Mouse (Mus musculus): ENCODE data around the gene Evpl.

The Evpl gene

DNA sequence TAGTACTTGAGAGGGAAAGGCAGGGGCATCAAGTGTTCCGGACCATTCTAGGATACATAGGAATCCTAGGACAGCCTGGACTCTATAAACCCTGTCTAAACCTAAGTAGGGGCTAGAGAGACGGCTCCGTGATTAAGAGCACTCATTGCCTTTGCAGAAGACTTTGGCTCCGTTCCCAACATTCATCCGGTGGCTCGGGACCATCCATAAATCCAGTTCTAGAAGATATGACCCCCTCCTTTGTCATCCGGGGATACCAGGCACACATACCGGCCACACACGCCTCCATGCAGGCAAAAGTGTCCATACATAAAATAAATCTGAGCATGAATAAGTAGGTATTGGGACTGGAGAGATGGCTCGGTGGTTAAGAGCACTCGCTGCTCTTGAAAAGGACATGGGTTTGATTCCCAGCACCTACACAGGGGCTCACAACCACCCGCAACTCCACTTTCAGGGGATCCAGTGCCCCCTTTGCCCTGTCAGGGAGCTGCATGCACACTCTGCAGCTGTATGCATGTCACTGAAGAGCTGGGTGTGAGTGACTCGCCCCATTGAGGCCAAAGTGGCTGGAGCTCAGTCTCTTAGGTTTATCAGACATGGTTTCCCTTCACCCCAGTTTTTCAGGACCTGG lies 23.9 kb downstream of the Evpl start:
- DNase-seq (ENCODE audit: low spot score) = no peak

GRCm38 (mm10) chr11:116212847-116213246 lies 25.0 kb downstream of the Evpl start:
- DNase-seq (ENCODE audit: low spot score) = no peak

DNA sequence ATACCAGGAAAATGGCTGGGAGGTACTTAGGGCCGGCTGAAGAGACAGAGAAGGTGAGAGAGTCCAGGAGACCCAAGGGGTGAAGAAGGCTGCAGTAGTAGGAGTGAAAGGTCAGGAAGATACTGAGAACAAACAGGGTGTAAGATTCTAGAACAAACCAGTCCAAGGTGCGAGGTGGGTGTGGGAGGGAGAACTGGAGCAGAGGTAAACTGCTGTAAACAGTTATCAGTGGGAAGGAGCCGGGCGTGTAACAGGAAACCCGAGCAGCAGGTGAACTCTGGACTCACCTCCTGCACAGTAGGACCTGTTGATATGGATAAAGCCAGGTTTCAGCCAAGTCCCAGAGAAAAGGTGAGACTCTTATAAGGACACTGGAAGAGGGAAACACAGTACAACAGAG lies 27.2 kb downstream of the Evpl start:
- DNase-seq (ENCODE audit: low spot score) = no peak

DNA sequence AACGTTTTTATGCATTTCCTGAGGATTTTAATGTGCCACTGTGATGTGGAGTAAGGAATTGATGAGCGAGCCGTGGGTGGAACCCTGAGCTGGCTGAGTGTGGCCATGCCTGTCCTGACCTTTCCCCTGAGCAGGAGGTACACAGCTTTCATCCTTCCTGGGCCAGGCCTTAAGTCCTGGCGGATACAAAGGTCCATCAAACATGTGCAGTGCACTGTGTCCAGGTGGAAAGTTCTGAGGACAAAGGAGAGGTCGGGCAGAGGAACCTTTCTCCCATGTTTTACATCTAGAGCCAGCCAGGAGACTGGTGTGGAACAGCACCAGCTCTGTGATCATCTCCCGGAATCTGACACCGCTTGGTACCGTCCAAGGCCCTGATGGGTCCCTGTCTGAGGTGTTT lies 28.6 kb downstream of the Evpl start:
- no peak for DNase-seq (ENCODE audit: low spot score)

GRCm38 (mm10) chr11:116208660-116209059 lies 29.2 kb downstream of the Evpl start:
- no peak for DNase-seq (ENCODE audit: low spot score)

- DNase-seq (ENCODE audit: low spot score) = no peak
Measured at GRCm38 (mm10) chr11:116206678-116207077, 31.2 kb downstream of the Evpl start.

- DNase-seq (ENCODE audit: low spot score) = no peak
Measured at GRCm38 (mm10) chr11:116203150-116203549, 34.7 kb downstream of the Evpl start.

- DNase-seq (ENCODE audit: low spot score) = no peak
Measured at GRCm38 (mm10) chr11:116201151-116201550, 36.7 kb downstream of the Evpl start.

GRCm38 (mm10) chr11:116198639-116199531 lies 39.0 kb downstream of the Evpl start, which contains the start of the genes Ten1 and Acox1:
Gene Ten1 (plus strand): TSS chr11:116198855.
Gene Acox1 (minus strand): TSS chr11:116199045.
- DNase-seq (ENCODE audit: low spot score) = peak; percentile 97

DNA sequence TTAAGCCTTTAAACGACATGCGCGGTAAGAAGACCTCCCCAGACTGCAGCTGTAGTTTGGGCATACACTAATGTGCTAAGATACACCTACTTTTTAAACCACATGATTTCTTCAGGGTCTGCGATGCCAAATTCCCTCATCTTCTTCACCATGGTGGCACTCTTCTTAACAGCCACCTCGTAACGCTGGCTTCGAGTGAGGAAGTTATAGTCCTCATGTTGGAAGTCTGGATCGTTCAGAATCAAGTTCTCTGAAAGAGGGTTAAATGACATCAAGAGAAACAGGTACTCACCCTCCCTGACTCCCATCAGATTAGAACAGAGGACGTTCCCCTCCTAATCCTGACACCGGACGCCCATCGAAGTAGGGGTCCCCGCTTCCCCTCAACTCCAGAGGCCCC lies 39.7 kb downstream of the Evpl start:
- no peak for DNase-seq (ENCODE audit: low spot score)

DNA sequence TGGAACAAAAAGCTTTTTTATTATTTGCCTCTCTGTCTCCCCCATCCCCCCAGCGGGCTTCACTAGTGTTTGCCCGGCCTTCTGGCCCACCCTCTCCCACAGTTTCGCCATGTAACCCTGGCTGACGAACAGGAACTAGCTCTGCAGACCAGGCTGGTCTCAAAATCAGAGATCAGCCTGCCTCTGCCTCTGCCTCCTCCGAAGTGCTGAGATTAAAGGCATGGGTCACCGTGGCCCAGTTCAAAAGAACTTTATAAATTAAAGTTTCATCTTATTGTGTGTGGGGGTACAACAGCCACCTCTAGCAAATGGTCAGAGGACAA lies 40.3 kb downstream of the Evpl start:
- no peak for DNase-seq (ENCODE audit: low spot score)

GRCm38 (mm10) chr11:116196866-116197583 lies 40.9 kb downstream of the Evpl start:
- DNase-seq (ENCODE audit: low spot score) = no peak

- DNase-seq (ENCODE audit: low spot score) = no peak
Measured at GRCm38 (mm10) chr11:116196336-116196735, 41.5 kb downstream of the Evpl start.

- no peak for DNase-seq (ENCODE audit: low spot score)
Measured at GRCm38 (mm10) chr11:116195252-116195651, 42.6 kb downstream of the Evpl start.

- no peak for DNase-seq (ENCODE audit: low spot score)
Measured at GRCm38 (mm10) chr11:116194619-116195018, 43.3 kb downstream of the Evpl start.

GRCm38 (mm10) chr11:116187226-116187930 lies 50.5 kb downstream of the Evpl start:
- no peak for DNase-seq (ENCODE audit: low spot score)

DNA sequence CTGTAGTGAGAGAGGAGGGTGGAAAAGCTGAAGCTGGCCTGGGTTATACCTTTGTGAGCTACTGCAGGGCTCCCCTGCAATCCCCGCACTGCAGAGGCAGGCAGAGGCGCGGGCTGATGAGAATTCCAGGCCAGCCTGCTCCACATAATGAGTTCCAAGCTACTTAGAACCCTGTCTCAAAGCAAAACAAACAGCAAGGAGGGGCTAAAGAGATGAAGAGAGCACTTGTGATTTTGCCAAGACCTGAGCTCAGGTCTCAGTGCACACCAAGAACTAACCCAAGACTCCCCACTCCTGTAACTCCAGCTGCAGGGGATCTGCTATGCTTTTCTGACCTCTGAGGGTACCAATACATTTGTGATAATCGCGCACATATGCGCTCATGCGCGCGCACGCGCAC lies 51.5 kb downstream of the Evpl start:
- DNase-seq (ENCODE audit: low spot score) = no peak

GRCm38 (mm10) chr11:116185836-116186235 lies 52.0 kb downstream of the Evpl start:
- no peak for DNase-seq (ENCODE audit: low spot score)

GRCm38 (mm10) chr11:116178411-116179121 lies 59.3 kb downstream of the Evpl start:
- DNase-seq (ENCODE audit: low spot score) = no peak

- no peak for DNase-seq (ENCODE audit: low spot score)
Measured at GRCm38 (mm10) chr11:116176010-116176409, 61.9 kb downstream of the Evpl start.

DNA sequence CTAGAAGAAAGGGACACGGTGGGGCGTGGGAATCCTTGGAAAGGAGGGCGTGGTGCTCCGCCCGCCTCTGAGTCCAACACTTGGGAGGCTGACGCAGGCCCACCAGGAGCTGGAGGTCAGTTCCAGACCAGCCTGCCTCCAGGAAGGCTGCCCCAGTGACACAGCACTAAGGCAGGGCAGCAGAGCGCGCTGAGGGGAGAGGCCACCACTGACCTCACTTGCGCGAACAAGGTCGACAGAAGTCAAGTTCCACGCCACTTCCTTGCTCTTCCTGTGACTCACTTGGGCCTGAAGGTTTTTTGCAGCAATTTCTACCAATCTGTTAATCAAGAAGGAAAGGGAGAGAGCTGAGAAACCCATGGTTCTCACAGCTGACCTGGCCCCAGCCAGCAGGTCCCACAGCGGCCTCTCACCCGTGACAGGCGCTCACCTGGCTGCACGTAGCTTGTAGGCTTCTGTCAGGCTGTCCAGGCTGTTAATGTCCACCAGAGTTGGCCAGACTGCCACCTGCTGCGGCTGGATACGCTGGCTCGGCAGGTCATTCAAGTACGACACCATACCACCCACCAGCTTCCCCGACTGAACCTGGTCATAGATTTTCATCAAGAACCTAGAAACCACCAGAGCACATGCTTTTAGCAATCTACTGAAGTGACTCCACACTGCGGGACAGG lies 63.0 kb downstream of the Evpl start:
- DNase-seq (ENCODE audit: low spot score) = no peak
